Mouse (Mus musculus) megakaryocyte, embryonic 14.5 days (primary cell): ENCODE data around the gene Rarres2.

Source experiments
- FLI1 ChIP-seq: IDR thresholded peaks from 2 replicates; pipeline ENCODE4 v1.6.1; 2012; ENCODE audit warnings: low read length, inconsistent platforms, mixed read lengths
- GATA1 ChIP-seq: IDR thresholded peaks from 3 replicates; pipeline ENCODE4 v1.6.1; 2012; ENCODE audit warnings: mixed read lengths, low read length, inconsistent platforms, borderline replicate concordance

DNA sequence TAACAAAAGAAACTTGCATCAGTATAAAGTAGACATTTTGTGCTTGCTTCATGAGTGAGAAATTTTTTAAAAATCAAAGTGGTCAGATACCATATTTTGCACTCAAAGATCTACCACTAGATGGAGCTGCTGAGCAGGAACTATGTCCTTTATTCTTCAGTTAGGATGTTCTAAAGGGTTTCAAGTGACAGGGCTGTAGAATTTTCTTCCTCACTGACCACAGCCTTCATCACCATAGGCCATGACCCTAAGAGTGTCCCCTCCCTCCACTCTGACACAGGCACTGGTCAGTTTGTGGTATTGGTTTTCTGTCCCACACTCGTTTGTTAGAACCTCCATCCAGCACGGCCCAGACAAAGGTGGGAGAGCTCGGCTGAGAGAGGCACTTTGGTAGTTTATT is 9.4 kb upstream of the Rarres2 start:
- TF ChIP-seq GATA1 (no peak), FLI1 (no peak)
